Mouse (Mus musculus) brown adipose tissue, adult 24 weeks (tissue): Measurements from ENCODE around the gene Zc3h7a. TPM values are rescaled to one million over a fixed set of nuclear protein-coding genes. Genes with fewer than 3 reads are reported as not detected.
"Not testable (repeated sequence)": the region's sequence is repeated elsewhere in the genome, so short reads cannot be mapped to it uniquely, and the experiment has no call there.

Experiments used
- H3K27ac ChIP-seq: fragments of 200-500 bp; replicated peaks from 2 replicates; pipeline ENCODE4 v1.5.1; 2012; ENCODE audit warnings: low read depth, mild to moderate bottlenecking, low read length
- H3K4me1 ChIP-seq: fragments of 200-500 bp; 2 replicates; pipeline ENCODE4 v1.6.1; 2012; ENCODE audit warnings: low read length, mixed read lengths; ENCODE audit not compliant: control insufficient read depth, insufficient read depth, insufficient read length
- H3K4me3 ChIP-seq: fragments of 200-500 bp; 2 replicates; pipeline ENCODE4 v1.5.1; 2012; ENCODE audit warnings: low read depth, mild to moderate bottlenecking, low read length, moderate library complexity; ENCODE audit not compliant: insufficient read depth
- polyA plus RNA-seq: library from polyadenylated mRNA; stranded (reverse); fragments of >200 nt; gene quantifications from 2 replicates; pipeline ENCODE4 v1.2.4, GENCODE M21; 2012; ENCODE audit not compliant: missing spikeins, insufficient read depth, insufficient read length

Gene Zc3h7a
- polyA plus RNA-seq, 1 experiment = 24.2 TPM

DNA sequence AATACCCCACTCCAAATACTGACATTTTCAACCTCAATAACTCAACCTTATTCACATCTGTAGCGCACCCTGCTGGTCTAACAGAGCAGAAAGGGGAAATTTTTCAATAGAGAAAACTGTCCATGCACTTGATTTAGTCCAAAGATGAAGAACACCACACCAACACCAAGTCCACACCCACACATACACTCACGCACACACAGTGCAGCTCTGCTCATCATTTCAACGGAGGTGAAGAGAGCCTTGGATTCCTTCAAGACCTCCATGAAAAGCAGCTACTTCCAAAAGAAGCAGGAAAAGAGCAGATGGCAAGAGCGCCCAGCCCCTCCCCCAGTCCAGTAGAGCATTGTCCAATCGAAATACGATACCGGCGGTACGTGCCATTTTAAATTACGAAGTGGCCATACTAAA is 1.5 kb downstream of the Zc3h7a start:
- H3K4me3 ChIP-seq = peak overlapping the region; percentile 89
- H3K27ac ChIP-seq = no peak overlapping the region
- H3K4me1 ChIP-seq = peaks cover 7% of the 10 kb centered on the region

DNA sequence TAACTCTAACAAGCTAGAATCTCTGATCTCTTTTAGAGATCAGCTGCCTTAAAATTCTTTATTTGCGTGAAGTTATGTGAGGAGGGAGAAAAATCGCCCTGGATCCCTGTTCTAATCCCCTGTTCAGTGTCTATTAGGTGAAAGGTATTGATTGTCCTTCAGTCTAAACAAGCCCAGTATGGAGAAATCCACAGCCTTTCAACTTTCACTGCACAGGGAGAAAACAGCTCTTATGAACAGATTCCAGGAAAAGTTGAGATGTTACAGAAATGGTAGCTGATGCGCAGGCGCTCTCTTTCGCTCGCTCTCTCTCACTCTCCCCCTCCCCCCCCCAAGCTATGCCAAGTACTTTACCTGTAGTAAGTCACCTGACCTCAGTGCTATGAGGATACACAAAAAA is 4.5 kb downstream of the Zc3h7a start:
- no peak overlapping the region for H3K4me3 ChIP-seq
- H3K4me1 ChIP-seq = peaks cover 7% of the 10 kb centered on the region
- H3K27ac ChIP-seq = no peak overlapping the region

- Histone ChIP-seq H3K27ac (no peak overlapping the region), H3K4me3 (no peak overlapping the region), H3K4me1 (peaks cover 3% of the 10 kb centered on the region; the same call in 1 of the 2 replicates)
These were observed 9.8 kb downstream of the Zc3h7a start for GRCm38 (mm10) chr16:11166431-11166830.

DNA sequence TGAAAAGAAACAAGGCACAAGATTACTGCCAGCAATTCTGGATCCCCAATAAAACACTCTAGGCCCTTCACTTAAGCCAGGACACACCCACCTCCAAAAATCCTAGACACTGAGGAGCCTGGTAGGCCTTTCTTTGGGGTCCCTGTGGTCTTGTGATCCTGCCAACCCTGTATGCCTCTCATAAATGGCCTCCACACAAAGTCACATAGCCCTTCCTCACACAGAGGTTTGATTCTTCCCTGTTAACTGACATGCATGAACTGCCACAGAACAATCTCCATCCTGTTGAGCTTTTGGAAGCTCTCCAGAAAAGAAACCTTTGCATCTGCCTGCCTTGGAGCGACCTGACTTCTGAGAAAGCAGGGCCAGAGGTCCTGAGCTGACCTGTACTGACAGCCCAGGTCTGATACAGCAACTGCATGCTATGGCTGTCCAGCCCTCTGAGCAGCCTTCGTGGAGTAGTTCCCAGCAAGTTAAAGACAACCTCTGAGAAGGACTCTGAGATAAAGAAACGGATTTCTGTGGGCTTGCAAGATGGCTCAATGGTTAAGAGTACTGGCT is 11.4 kb downstream of the Zc3h7a start:
- Histone ChIP-seq H3K27ac (no peak overlapping the region), H3K4me1 (no peaks in the 10 kb centered on the region), H3K4me3 (no peak overlapping the region)

DNA sequence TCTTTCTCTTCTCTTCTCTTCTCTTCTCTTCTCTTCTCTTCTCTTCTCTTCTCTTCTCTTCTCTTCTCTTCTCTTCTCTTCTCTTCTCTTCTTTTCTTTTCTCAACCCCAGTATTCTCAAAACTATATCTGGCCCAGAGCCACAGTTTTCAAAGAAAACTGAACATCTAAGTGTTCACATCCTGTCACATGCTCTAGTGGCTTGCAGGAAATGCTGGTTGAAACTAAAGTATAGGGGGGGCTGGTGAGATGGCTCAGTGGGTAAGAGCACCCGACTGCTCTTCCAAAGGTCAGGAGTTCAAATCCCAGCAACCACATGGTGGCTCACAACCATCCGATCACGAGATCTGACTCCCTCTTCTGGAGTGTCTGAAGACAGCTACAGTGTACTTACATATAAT is 18.5 kb downstream of the Zc3h7a start:
- not testable (repeated sequence) for H3K4me3 ChIP-seq, H3K4me1 ChIP-seq, H3K27ac ChIP-seq

DNA sequence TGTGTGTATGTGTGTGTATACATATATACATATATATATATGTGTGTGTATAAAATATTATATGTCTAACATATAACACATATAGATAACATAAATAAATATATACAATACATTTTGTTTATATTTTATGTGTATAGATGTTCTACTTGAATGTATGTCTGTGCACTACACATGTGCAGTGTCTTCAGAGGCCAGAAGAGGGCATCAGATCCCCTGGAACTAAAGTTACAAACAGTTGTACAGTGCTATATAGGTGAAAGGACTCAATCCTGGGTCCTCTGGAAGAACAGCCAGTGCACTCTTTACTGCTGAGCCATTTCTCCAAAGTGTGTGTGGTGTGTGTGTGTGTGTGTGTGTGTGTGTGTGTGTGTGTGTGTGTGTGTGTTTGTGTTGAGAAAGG is 21.7 kb downstream of the Zc3h7a start:
- no peak overlapping the region for H3K27ac ChIP-seq
- no peaks in the 10 kb centered on the region for H3K4me1 ChIP-seq
- H3K4me3 ChIP-seq = no peak overlapping the region

DNA sequence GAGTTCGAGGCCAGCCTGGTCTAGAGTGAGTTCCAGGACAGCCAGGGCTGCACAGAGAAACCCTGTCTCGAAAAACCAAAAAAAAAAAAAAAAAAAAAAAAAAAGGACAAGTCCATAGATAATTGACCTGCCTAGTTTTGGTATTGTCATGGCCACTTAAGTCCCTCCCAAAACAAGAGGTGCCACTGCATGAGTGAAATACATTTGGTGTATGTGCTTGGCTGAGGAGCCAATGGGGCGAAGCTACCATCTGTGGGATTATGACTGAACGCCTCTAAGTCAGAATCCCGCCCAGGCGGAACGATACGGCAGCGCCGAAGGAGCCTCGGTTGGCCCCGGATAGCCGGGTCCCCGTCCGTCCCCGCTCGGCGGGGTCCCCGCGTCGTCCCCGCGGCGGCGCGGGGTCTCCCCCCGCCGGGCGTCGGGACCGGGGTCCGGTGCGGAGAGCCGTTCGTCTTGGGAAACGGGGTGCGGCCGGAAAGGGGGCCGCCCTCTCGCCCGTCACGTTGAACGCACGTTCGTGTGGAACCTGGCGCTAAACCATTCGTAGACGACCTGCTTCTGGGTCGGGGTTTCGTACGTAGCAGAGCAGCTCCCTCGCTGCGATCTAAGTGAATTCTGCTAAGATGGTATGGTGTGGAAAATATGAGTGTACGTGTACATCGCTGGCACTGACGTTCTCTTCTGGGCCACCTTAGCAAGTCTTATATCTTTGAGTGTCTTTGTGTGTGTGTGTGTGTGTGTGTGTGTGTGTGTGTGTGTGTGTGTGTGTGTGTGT is 32.3 kb downstream of the Zc3h7a start:
- H3K4me3 ChIP-seq, H3K27ac ChIP-seq, H3K4me1 ChIP-seq: not testable (repeated sequence)

GRCm38 (mm10) chr16:11134348-11135344 is 41.5 kb downstream of the Zc3h7a start, which contains the start of gene Txndc11:
Gene Txndc11, minus strand, starts transcription at chr16:11134650.
- Histone ChIP-seq H3K4me1 (peaks cover 6% of the 10 kb centered on the region; the same call in 1 of the 2 replicates), H3K4me3 (peak within 1 kb of the TSS; percentile 95), H3K27ac (peak within 1 kb of the TSS; percentile 87)

DNA sequence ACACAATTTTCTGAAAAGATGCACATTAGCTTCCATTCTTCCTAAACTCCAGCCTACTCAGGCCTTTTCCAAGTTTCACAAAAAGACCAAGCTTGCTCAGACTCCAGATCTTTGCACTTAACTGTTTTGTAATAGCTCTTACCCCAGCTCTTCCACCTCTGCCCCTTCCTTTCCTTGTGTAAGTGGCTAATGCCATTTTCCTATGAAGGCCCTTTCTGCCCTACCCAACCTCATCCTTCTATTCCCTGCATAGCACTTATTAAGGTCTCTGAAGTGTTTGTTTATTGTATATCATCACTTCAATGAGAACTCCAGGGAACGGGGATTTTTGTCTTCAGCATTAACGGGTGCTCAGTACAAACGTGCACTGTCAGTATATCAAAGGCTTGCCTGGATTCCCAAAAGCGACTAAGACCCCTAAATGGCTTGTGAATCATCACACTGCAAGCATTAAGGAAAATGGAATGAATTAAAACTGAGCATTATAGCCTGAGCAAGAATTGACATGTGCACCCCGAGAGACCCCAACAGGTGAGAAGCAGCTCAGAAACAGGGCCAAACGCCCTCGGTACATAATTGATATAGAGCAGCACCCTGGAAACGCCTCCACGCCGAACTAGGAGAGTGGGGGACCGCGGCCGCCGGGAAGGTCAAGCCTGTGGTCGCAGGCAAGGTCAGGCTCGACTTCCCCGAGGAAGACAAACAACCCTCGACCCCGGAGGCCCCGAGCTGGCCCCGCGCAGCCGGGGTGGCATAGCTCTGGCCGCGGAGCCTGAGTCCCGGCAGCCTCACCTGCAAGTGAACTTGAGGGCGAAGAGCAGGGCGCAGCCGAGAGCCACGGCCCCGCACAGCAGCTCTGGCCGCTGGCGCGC is 42.5 kb downstream of the Zc3h7a start:
- H3K4me1 ChIP-seq = peaks cover 6% of the 10 kb centered on the region; the same call in 1 of the 2 replicates
- H3K4me3 ChIP-seq = peak overlapping the region; percentile 95
- H3K27ac ChIP-seq = peak overlapping the region; percentile 82

DNA sequence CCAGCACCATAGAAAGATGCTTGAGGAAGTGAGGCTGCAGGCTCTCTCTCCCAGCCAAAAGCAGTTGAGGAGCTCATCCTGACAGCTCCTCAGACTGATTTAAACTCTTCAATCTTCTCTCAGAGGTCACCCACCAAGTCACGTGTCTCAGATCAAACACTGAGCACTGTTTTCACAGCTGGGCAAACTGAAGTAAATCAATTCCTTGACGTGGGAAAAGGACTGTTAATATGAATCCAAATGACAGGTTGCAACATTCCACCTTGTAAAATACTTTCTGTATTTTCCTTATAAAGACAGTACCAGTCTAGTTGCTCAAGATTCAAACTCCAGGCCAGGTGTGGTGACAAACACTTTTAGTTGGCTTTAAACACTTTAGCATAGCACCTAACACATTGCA is 43.4 kb downstream of the Zc3h7a start:
- Histone ChIP-seq H3K4me1 (peaks cover 6% of the 10 kb centered on the region; the same call in 1 of the 2 replicates), H3K27ac (no peak overlapping the region), H3K4me3 (peak overlapping the region; percentile 35; the same call in 1 of the 2 replicates)

DNA sequence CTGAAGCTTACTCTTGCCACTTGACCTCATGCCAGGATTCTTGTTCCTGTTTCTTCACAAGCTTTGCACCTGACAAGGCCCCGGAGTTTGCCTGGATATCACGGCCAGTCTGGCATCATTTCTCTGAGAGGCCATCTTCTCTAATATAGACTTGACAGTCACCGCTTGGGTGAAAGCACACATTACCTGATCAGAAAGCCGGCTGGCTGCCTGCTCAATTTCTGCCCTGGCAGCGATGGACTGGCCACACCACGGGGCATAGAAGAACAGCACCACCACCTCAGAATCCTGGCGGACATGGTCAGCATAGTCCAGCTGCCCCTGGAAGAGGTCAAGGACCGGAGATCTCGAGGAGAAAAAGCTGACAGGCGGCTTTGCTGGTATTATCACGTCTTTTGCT is 47.9 kb downstream of the Zc3h7a start:
- no peak overlapping the region for H3K4me3 ChIP-seq
- H3K4me1 ChIP-seq = peaks cover 6% of the 10 kb centered on the region; the same call in 1 of the 2 replicates
- no peak overlapping the region for H3K27ac ChIP-seq

- no peak overlapping the region for H3K4me3 ChIP-seq
- no peaks in the 10 kb centered on the region for H3K4me1 ChIP-seq
- no peak overlapping the region for H3K27ac ChIP-seq
These were observed 50.8 kb downstream of the Zc3h7a start for GRCm38 (mm10) chr16:11125371-11125770.

DNA sequence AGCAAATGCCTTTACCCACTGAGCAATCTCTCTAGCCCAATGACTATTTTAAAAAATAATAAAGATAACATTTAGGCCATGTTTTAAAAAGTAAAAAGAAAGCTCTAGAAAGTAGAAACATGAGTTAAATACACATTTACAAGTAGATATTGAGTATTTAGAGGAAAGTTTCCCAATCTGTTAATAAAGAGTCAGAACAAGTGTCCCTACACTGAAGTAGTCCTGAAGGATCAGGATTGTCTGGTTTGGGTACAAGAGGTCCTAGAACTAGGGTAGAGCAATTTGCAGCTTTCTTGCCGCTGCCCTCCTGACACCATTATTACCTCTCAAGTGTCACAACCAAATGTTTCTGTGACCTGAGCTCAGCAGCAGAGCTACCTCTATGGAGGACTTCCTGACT is 52.1 kb downstream of the Zc3h7a start:
- H3K4me3 ChIP-seq = no peak overlapping the region
- no peak overlapping the region for H3K27ac ChIP-seq

GRCm38 (mm10) chr16:11122625-11123024 is 53.6 kb downstream of the Zc3h7a start:
- no peak overlapping the region for H3K4me3 ChIP-seq
- no peak overlapping the region for H3K27ac ChIP-seq
- H3K4me1 ChIP-seq = no peaks in the 10 kb centered on the region

More for the DNA sequence above, 52.1 kb downstream of the Zc3h7a start:
- no peaks in the 10 kb centered on the region for H3K4me1 ChIP-seq
